Mouse (Mus musculus): Measurements from ENCODE around the gene Nr3c2. TPM values are rescaled to one million over a fixed set of nuclear protein-coding genes. Genes with fewer than 3 reads are reported as not detected.

The Nr3c2 gene
- total RNA-seq (2022), result 10 to 100 TPM; 20.8 to 37.4 (median 29.7) TPM

DNA sequence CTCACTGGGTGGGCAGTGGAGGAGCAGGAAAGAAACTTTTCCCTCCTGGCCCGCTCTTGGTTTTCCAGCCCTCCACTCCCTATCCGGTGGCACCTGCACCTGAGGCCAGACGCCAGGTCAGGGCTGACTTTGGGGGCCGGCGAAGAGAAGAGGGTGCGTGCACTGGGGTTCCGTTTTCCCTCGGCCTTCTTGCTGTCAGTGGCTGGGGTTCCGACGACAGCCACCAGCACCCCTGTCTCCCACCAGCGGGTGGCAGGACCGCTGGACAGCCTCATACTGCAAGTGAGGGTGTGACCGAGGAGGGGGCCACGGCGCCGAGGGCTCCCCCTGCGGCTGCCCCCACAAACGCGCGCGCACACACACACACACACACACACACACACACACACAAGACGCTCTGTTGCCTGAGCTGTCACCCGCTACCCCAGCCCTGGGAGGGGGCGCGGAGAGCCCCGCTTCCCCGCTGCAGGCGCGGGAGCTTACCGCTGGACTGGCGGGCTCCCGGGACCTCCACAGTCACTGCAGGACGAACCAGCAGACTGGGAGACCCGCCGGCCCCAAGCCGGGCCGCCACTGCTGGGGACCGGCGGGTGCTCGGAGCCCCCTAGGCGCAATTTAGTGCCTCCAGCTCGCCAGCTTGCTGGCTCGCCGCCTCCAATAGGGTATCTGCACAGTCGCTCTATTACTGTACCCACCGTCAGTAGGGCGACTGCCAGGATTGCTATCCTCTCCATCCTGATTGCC is at the start of gene Nr3c2:
Nr3c2 (plus strand) TSS at position 32 of the 744 bp plus-strand sequence.
- peak; percentile 51 for DNase-seq (ENCODE audit: low spot score)

DNA sequence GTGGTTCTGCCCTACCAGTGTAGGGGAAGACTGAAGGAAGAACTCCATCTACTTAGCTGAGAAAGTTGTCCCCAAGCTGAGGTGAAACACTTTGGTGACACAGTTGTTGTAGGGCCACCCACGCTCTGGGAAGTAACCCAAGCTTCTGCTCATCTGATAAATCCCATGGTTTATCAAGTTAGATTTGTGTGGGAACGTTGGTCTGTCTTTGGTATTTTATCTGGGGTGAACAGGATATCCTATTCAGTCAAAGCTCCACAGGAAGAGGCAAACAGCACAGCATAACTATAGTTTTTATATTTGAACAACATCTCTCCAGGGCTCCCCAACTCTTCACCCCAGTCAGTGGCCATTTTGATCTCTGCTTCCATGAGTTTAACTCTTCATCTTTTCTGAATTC is 40.7 kb upstream of the Nr3c2 start:
- DNase-seq (ENCODE audit: low spot score), result no peak

DNA sequence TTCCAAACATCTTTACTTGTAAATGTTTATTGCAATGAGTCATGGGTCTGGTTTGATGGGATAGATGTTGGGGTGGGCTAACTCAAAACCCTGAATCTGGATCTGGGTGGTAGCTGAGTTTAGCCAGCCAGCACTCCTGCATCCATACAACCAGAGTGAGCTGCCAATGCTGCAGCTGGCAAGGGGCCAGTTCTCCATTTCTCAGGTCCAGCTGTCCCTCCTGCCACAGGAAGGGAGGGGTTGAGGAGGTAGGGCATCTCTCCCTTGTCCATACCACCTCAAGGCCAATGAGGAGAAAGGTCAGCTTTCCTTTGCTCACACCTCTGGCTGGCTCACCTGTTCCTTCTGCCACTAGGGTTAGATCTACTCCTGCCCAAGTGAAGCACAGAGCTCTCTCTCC is 39.5 kb upstream of the Nr3c2 start:
- no peak for DNase-seq (ENCODE audit: low spot score)

DNA sequence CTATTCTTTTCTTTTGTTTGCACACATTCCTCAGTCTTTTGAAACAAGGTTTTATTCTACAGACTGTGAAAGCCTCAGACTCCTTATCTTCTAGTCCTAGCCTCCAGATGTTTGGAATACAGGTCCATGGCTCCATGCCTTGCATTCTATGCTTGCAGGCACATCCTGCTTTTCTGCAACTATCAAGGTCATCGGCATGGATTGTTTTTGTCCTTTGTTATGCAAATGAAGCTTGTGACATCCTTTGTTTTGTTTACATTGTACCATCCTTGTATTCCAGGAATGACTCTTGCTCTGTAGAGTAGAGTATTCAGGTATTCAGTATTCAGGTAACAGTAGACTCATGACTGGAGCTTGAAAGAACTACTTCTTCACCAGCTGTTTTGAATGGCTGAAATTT is 36.2 kb upstream of the Nr3c2 start:
- DNase-seq (ENCODE audit: low spot score), result no peak

DNA sequence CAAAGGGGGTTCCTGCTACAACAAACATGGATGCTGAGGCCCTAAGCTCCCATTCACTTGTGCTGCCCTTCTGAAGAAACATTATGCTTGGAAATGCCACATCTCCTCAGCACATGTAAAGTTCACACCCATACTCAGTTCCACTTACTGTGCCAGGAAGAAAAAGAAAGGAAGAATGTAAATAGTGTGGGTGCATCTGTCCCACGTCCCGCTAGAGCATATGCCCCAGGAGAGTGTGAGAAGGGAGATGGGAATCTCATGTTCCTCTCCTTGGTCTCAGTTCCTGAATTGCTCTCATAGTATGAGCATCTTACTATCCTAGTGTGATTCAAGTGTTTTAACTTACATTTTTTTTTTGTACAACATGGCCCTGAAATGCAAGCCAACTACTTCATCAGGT is 22.4 kb upstream of the Nr3c2 start:
- DNase-seq (ENCODE audit: low spot score), result no peak

DNA sequence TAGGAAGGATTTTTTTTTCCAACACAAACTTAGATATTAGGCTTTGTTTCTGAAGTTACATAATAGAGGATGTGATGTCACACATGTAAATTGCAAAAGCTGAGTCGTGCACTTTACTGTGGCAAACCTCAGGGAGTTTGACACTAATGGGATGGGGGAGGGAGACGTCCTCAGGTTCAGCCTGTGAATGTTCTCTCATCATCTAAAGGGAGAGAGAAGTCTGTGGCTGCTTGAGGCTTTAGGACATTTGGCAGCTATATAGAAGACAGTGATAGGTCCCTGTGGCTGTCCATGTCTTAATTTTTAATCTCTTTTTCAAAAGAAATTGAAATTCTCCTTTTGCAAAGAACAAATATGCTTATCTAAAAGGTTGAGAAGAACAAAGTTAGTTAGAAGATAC is 2.2 kb upstream of the Nr3c2 start:
- DNase-seq (ENCODE audit: low spot score), result peak; percentile 14

DNA sequence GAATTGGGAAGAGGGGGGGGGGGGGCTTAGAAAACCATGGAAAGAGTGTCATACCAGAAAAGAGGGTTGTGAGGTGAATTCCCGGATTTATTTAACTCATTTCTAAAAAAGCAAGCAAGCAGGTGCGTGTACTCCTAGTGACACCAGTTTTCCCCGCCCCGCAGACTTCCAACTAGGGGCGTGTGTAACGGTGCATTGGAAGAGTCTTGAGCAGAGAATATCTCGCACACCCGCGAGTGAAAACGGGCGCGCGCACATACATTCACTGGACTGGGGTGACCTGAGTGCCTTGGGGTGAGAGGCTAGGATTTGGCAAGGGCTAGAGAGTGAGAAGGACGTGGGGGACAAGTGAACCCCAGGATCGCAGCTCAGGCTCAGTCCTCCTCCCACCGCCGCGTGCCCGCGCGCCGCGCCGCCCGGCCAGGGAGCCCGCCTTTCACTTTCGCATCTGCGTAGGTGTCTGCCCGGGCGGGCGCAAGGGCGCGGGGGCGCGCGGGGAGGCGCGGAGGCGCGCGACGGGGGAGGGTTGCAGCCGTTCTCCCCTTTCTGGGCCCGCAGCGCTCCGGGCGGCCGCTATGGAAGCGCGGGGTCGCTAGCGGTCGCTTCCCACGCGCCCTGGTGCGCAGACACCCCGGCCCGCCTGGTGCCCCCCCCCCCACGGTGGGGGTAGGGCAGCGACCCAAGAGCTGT is 376 bp upstream of the Nr3c2 start:
- DNase-seq (ENCODE audit: low spot score), result peak; percentile 74

DNA sequence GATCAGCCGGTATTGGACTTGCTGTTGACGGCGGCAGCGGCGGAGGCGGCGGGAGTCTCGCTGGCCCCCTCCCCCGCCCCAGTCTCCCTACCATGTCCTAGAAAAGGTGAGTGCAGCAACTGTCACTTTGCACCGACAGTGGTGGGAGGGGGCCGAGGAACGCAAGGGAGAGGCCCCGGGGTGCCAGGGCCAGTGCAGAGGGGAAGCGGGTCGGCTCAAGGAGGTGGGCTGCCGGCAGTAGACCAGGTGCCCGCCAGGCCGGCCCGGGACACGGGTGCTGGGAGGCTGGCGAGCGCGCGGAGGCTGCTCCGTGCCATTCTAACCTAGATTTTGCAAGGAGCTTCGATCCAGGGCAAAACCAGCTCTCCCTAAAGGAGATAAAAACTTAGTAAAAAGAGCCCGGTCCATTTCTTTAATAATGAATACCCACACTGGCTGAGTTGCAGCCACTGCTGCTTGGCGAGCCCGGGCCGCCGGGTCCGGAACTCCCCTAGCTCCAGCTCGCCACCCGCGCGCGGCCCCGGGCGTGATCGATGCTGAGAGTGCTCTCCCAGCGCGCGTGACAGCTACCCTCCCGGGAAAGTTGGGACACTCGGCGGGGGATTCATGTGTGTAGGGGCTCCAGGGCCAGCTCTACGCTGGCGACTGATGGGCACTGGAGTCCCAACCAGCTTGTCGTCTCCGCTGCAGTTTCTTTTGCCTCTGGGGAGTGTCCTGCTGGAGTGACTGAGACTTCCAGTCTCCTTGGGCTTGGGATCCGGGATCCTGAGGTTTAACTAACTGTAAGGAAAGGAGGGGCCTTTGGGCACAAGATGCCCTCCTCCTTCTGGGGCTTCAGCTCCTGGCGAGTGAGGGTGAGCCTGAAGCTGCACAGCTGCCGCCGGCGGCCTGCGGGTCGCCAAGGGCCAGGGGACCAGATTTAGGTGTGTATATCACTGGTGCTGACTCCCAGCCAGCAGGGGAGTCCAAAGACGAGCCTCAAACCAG is 1.2 kb downstream of the Nr3c2 start:
- peak; percentile 50 for DNase-seq (ENCODE audit: low spot score)

DNA sequence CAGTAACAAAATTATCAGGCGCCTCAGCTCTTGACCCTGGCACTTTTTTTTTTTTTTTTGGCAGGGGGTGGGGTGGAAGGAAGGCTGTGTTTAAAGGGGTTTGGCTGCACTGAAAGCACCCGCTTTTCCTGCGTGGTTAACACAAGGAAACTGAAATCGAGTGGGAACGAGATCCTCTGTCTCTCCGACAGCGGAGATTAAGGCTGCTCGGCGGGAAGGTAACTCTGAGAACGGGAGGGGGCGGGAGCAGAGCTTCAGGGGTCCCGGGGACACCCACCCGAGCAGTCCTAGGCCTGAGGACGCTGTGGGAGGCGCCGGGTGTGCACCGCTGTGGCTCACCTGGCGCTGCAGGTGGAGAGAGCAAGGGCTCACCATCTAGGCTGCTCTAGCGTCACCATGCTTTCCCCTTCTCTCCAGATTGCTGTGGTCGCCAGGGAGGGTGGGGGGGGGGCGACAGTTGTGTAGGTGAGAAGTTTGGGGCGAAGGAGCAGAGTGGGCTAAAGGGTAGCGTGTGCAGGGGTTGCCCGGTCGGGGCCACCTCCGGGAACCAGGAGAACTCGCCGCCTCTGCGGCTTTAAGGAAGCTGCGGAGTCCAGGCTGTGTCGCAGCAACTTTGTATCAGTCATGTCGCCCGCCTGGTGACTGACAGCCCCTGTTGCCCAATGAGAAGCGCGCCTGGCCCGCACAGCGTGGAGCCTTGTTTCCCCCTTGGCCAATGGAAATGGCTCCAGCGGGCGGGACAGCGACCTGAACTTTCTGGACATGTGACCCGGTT is 2.4 kb downstream of the Nr3c2 start:
- peak; percentile 98 for DNase-seq (ENCODE audit: low spot score)

DNA sequence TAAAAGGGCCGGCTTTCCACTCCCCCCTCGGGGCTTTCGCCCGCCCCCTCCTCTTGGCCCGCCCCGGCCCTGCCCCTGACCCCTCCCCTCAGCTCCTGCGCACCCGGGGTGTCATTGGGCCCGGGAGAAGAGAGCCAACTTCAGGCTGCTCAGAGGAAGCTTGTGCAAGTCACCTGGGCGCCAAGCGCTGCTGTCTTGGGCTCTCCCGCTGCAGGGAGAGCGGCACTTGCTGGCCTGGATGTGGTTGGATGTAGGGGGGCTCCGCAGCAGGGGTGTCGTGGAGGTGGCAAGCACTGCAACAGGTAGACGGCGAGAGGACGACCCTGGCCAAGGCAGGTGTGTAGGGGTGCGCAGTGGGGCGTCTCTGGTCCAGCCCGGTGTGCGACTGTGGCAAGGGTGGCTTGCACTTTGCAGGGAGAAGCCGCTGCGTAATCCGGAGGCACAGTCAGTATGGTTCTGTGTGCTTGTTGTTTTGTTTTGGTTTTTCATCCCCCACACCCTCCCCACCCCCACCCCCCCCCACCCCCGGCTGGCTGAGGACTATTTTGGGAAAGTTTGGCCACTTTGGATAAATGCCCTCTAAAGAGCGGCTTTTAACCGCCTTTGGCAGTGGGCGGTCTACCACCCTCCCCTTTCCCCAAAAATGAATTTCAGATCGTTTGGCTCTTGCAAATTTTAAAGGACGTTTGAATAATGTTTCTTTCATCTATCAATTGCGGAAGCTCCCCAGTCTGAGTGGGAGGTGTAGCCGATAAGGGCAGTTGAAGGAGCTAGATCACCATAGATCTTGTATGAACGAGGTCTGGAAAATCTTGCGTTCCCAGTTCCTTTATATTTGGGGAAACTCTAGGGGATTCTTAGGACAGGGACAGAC is 3.2 kb downstream of the Nr3c2 start:
- DNase-seq (ENCODE audit: low spot score), result peak; percentile 24

DNA sequence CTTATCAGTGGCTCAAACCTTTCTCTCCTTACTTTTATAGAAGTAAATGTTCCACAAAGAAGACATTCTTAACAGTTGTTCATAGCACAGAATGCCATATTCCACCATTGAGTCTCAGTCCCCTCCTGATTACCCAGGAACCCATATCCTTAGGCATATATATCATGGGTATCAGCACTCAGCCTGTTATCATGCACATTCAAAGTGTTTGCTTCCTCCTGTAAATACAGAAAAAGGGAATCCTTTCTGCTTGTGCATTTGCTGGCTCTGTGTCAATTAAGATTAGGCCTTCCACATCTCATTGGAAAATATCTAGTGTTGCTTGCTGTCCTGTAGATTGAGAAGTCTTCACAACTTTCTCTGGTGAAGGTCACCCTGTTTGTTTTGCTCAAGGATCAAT is 12.0 kb downstream of the Nr3c2 start:
- DNase-seq (ENCODE audit: low spot score), result no peak

DNA sequence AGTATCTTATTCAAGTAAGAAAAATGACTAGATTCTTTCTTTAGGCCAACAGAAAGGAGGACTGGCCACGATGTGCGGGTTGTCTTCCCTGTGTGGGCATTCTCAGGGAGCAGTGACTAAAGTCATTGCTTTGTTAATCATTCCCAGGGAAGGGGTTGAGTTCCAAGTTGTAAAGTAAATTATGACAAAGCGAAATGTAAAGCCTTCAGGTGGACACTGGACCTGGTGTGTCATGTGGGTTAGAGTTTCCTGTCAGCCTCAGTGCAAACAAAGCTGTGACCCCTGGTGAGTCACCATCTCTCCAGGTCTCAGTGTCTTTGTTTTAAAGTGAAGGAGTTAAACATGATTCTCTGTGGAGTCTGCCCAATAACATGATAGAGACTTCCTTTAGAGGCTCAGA is 13.4 kb downstream of the Nr3c2 start:
- no peak for DNase-seq (ENCODE audit: low spot score)

DNA sequence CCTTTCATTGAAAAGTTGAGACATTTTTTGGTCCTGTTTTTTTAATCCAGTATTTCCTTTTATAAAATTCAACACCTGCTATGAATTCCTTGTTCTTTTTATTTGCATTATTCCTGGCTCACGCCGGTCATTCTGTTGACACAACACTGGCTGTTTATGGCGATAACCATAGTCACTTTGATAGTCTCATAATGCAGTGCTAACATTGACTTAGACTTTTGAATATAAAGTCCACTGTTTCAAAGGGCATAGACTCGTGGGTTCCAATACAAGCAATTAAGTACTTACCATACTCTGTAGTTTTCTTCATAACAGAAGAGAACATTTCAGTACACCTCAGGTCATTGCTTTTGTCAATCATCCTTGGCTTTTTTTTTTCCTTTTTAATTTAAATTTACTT is 14.0 kb downstream of the Nr3c2 start:
- DNase-seq (ENCODE audit: low spot score), result no peak

DNA sequence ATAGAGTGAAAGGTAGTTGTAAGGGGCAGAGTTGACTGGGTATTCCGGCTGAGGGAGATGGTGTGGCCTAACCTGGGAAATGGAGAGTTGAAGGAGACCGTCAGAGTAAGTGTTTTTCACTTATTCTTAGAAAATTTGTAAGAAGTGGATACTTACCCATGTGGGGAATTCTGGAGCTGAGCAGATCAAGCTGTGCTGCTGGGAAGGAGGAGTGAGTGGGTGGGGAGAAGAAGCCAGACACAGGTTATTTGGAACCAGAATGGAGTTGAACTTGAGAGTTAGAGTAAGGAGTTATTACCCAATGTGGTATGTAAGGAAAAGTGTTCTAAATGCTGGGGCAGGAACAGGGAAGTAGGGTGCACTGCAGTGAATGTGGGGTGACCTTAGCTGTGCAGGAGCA is 16.0 kb downstream of the Nr3c2 start:
- DNase-seq (ENCODE audit: low spot score), result no peak

DNA sequence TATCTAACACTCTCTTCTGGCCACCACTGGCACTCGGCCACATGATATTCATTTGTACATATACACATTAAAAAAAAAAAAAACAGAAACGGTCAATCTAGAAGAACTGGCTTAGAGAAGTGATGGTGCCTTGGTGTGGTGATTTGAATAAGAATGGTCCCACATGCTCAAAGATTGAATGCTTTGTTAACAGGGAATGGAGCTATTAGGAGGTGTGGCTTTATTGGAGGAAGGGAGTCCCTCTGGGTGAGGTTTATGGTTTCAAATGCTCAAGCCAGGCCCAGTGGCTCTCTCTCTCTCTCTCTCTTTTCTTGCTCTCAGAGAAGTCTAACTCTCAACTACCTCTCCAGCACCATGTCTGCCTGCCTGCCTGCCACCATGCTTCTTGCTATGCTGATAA is 20.3 kb downstream of the Nr3c2 start:
- no peak for DNase-seq (ENCODE audit: low spot score)

DNA sequence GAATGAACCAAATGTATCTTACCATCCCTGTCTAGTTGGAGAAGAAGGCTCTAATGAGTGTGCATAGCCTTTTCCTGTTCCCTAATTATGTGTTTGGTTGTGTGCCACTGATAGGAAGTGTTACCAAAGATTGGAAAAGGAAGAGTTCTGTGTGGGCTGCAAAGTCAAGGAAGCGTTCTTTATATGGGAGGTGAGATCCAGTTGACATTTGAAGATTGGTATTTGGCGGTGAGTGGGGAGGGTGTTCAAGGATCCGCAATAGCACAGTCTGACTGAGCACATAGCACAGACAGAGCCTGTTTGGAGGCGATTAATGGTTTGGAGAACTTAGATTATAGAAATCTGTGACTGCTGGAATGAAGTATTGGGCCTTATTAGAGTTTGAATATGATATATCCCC is 24.9 kb downstream of the Nr3c2 start:
- no peak for DNase-seq (ENCODE audit: low spot score)

DNA sequence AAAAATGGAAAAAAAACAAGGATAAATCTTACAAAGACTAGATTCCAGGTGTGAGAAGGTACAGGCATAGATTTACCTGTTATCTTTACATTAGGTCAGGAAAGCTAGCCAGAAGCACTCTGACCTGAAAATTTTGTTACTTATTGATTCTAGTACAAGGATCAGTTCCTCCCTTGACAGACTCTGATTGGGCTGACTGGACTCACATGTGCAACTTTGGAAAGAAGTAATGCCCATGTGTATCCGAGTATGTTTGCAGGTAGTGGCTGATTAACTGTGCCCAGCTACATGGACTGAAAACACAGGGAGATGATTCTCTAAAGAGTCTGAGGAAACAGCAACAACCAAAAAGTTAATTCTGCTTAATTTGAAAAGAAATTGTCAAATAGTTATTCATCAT is 29.1 kb downstream of the Nr3c2 start:
- no peak for DNase-seq (ENCODE audit: low spot score)

DNA sequence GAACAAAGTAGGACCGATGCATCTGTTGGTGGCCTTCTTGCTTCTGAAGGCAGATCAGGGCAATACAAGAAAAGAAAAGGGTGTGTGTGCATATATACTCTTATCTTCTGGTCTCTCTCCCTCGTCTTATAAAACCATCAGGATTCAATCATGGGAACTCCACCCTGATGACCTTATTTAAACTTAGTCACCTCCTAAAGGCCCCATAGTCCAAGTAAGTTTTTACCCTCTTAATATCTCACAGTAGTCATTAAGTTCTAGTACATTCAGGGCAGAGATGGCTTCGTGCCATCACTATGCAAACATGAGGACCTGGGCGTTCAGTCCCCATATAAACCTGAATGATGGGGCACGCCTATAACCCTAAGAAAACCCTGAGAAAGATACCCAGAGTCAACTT is 29.6 kb downstream of the Nr3c2 start:
- no peak for DNase-seq (ENCODE audit: low spot score)

DNA sequence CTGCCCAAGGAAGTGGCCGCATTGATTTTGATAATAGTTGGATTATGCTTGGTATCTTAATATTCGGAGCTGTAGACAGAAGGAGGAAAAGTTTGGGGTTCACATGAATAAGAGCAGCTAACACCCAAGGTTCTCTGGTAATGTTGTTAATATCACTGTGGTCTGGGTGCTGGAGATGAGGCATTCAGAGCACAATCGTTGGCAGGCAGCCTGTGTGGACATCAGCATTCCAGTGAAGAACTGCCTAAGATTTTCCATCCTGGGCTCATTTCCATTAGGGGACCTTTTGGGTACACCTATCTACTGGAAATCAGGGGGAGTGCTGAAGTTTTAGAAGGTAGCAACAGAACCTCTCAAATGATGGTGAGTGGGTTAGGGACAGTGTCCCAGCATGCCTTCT is 65.8 kb downstream of the Nr3c2 start:
- DNase-seq (ENCODE audit: low spot score), result no peak

DNA sequence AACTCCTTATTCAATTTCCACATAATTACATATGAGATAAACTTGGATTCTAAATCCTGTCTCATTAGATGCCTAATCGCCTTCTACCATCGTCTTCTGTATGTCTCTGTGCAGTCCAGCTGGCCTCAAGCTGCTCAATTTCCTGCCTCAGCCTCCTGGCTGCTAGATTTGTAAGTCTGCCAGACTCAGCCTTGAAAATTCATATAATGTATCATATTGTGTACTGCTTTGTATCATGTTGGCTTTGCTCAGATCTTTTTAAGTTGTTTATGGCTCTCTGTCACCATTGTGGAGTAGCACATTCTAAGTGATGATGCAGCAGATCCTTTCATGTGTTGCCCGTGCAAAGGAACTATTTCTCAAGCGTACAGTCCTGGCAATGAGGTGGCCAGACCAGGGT is 71.9 kb downstream of the Nr3c2 start:
- no peak for DNase-seq (ENCODE audit: low spot score)
